Mouse (Mus musculus): ENCODE measurements around the gene Camk1d. TPM values are rescaled to one million over a fixed set of nuclear protein-coding genes. Genes with fewer than 3 reads are reported as not detected.
A peak's percentile ranks its signal among the peaks of the same experiment; 100 is the strongest.

Gene Camk1d
- total and polyA plus RNA-seq, 3 experiments = 4.6 to 12.4 (median 4.8) TPM

GRCm38 (mm10) chr2:5479886-5480285, 234.4 kb downstream of the Camk1d start:
- Histone ChIP-seq H3K4me2 (ENCODE audit: insufficient read depth, low read depth, poor library complexity, severe bottlenecking) (no peak overlapping the region), H3K79me2 (replicated peaks; ENCODE audit: control insufficient read depth, extremely low read depth, insufficient read depth, poor library complexity, severe bottlenecking) (no peaks in the 10 kb centered on the region), H3K27me3 (replicated peaks) (no peaks in the 10 kb centered on the region), H3K27ac (ENCODE audit: insufficient read depth, low read depth) (no peak overlapping the region), H3K36me3 (replicated peaks in 1 of 2; ENCODE audit: control insufficient read depth in 1 of 2, insufficient read depth in 1 of 2, low read length in 1 of 2) (peaks cover 0 to 40% of the 10 kb centered on the region in 2 experiments), H3K4me3 (replicated peaks in 1 of 3; ENCODE audit: low read depth in 2 of 3, low read length in 2 of 3, poor library complexity in 1 of 3) (no peak overlapping the region), H3K9ac (ENCODE audit: insufficient read depth, low read depth) (no peak overlapping the region), H3K9me3 (replicated peaks; ENCODE audit: low read length) (no peaks in the 10 kb centered on the region), H3K4me1 (ENCODE audit: control insufficient read depth in 1 of 2, insufficient read depth in 2 of 2) (peaks cover 0 to 1% of the 10 kb centered on the region in 2 experiments; a peak in 2 of 4 replicates)
- TF ChIP-seq NRF1 (IDR thresholded peaks at IDR 0.05; ENCODE audit: low read depth, low read length) (no peak), ZMIZ1 (IDR thresholded peaks at IDR 0.05; ENCODE audit: low read depth, low read length) (no peak), RAD21 (IDR thresholded peaks at IDR 0.05; ENCODE audit: low read depth, low read length) (no peak), E2F4 (IDR thresholded peaks at IDR 0.05; ENCODE audit: insufficient replicate concordance, low read depth, low read length) (no peak), IRF4 (IDR thresholded peaks at IDR 0.05; ENCODE audit: low read depth, low read length) (no peak), POLR2A (IDR thresholded peaks at IDR 0.05; ENCODE audit: low read depth, low read length) (no peak)
- in situ Hi-C loops (cut with MboI; ENCODE audit: low pct_ligation_motif_present, low pct_unique_long_range_greater_than_20kb, low sequenced_read_pairs) (no loop called here), dilution Hi-C loops (cut with MboI; ENCODE audit: extremely low pct_ligation_motif_present, extremely low pct_unique_long_range_greater_than_20kb, low sequenced_read_pairs) (no loop called here)
- no peak for DNase-seq (ENCODE audit: extremely low read depth)

GRCm38 (mm10) chr2:5478709-5479108, 235.6 kb downstream of the Camk1d start:
- H3K9ac ChIP-seq (ENCODE audit: insufficient read depth, low read depth) = no peak overlapping the region
- H3K27ac ChIP-seq (ENCODE audit: insufficient read depth, low read depth) = no peak overlapping the region
- dilution Hi-C loops (cut with MboI; ENCODE audit: extremely low pct_ligation_motif_present, extremely low pct_unique_long_range_greater_than_20kb, low sequenced_read_pairs) (no loop called here), in situ Hi-C loops (cut with MboI; ENCODE audit: low pct_ligation_motif_present, low pct_unique_long_range_greater_than_20kb, low sequenced_read_pairs) (no loop called here)
- H3K4me1 ChIP-seq (ENCODE audit: control insufficient read depth in 1 of 2, insufficient read depth in 2 of 2) = peaks cover 0 to 12% of the 10 kb centered on the region in 2 experiments; a peak in 2 of 4 replicates
- H3K4me3 ChIP-seq (replicated peaks in 1 of 3; ENCODE audit: low read depth in 2 of 3, low read length in 2 of 3, poor library complexity in 1 of 3) = no peak overlapping the region
- H3K79me2 ChIP-seq (replicated peaks; ENCODE audit: control insufficient read depth, extremely low read depth, insufficient read depth, poor library complexity, severe bottlenecking) = no peaks in the 10 kb centered on the region
- H3K27me3 ChIP-seq (replicated peaks) = no peaks in the 10 kb centered on the region
- H3K4me2 ChIP-seq (ENCODE audit: insufficient read depth, low read depth, poor library complexity, severe bottlenecking) = no peak overlapping the region
- H3K9me3 ChIP-seq (replicated peaks; ENCODE audit: low read length) = no peaks in the 10 kb centered on the region
- DNase-seq (ENCODE audit: extremely low read depth) = no peak
- H3K36me3 ChIP-seq (replicated peaks in 1 of 2; ENCODE audit: control insufficient read depth in 1 of 2, insufficient read depth in 1 of 2, low read length in 1 of 2) = peaks cover 0 to 40% of the 10 kb centered on the region in 2 experiments
- no peak for TF ChIP-seq CTCF (conservative IDR thresholded peaks at IDR 0.05 in 1 of 2, IDR thresholded peaks at IDR 0.05 in 1 of 2; ENCODE audit: low read depth in 2 of 2, low read length in 2 of 2)
- no peak for TF ChIP-seq IRF4 (IDR thresholded peaks at IDR 0.05; ENCODE audit: low read depth, low read length)

- no peak overlapping the region for H3K4me2 ChIP-seq (ENCODE audit: insufficient read depth, low read depth, poor library complexity, severe bottlenecking)
- H3K4me3 ChIP-seq (replicated peaks in 1 of 3; ENCODE audit: low read depth in 2 of 3, low read length in 2 of 3, poor library complexity in 1 of 3) = no peak overlapping the region
- no peak overlapping the region for H3K27ac ChIP-seq (ENCODE audit: insufficient read depth, low read depth)
- dilution Hi-C loops (cut with MboI; ENCODE audit: extremely low pct_ligation_motif_present, extremely low pct_unique_long_range_greater_than_20kb, low sequenced_read_pairs) = no loop called here
- H3K9me3 ChIP-seq (replicated peaks; ENCODE audit: low read length) = no peaks in the 10 kb centered on the region
- peaks cover 0 to 40% of the 10 kb centered on the region in 2 experiments for H3K36me3 ChIP-seq (replicated peaks in 1 of 2; ENCODE audit: control insufficient read depth in 1 of 2, insufficient read depth in 1 of 2, low read length in 1 of 2)
- H3K4me1 ChIP-seq (ENCODE audit: control insufficient read depth in 1 of 2, insufficient read depth in 2 of 2) = peaks cover 0 to 13% of the 10 kb centered on the region in 2 experiments; a peak in 2 of 4 replicates
- TF ChIP-seq RAD21 (IDR thresholded peaks at IDR 0.05; ENCODE audit: low read depth, low read length) (peak; percentile 35), ZNF384 (IDR thresholded peaks at IDR 0.05; ENCODE audit: low read depth, low read length) (no peak), ETS1 (conservative IDR thresholded peaks at IDR 0.05; ENCODE audit: low read depth, low read length) (no peak), SMC3 (IDR thresholded peaks at IDR 0.05; ENCODE audit: low read depth, low read length) (peak; percentile 63), NELFE (IDR thresholded peaks at IDR 0.05; ENCODE audit: low read depth, low read length) (no peak), CTCF (conservative IDR thresholded peaks at IDR 0.05 in 1 of 2, IDR thresholded peaks at IDR 0.05 in 1 of 2; ENCODE audit: low read depth in 2 of 2, low read length in 2 of 2) (peak; percentile 26 to 56; a peak in 3 of 4 replicates)
- H3K79me2 ChIP-seq (replicated peaks; ENCODE audit: control insufficient read depth, extremely low read depth, insufficient read depth, poor library complexity, severe bottlenecking) = no peaks in the 10 kb centered on the region
- peak; percentile 7 for DNase-seq (ENCODE audit: extremely low read depth)
- H3K9ac ChIP-seq (ENCODE audit: insufficient read depth, low read depth) = no peak overlapping the region
- in situ Hi-C loops (cut with MboI; ENCODE audit: low pct_ligation_motif_present, low pct_unique_long_range_greater_than_20kb, low sequenced_read_pairs) = no loop called here
- no peaks in the 10 kb centered on the region for H3K27me3 ChIP-seq (replicated peaks)
Observed at GRCm38 (mm10) chr2:5478256-5478655, 236.1 kb downstream of the Camk1d start.
